Mouse (Mus musculus) heart, adult 11 months (tissue): Measurements from ENCODE around the gene Incenp.
A peak's percentile ranks its signal among the peaks of the same experiment; 100 is the strongest.

Experiments
- DNase-seq: peaks from one replicate; pipeline ENCODE4 v3.0.0; 2022

Gene Incenp

DNA sequence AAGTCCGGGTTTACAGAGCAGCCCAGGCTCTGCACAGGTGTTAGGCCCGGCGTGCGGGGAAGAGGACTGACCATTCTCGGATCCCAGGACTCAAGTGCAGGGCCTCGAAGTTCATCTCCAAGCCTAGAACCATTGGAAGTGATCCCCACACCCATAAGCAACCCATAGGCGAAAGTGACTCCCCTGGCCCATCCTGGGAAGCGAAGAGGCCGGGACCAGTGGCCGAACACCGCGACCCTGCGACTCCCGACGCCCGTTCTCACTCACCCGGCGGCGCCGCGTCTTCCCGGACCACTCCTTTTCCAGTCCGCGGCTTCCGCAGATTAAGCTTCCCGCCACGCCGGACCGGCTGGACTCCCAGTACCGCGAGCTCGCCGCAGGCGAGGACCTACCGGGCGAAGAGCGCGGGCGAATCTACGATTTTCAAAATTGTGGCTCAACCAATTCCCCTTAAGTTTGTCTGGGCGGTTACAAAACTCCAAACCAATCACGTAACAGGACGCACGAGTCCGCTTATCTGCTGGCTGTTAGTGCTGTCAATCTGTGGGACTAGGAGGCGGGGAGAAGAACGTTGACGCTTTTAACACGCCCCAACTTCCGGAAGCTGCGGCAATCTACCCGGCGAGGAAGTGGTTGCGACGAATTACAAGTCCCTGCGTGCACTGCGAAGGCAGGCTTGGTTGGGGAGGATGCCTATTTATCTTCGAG is at the start of gene Incenp:
Gene Incenp, minus strand, starts transcription at position 480 of the 708 bp plus-strand sequence.
- DNase-seq, result peak; percentile 100

DNA sequence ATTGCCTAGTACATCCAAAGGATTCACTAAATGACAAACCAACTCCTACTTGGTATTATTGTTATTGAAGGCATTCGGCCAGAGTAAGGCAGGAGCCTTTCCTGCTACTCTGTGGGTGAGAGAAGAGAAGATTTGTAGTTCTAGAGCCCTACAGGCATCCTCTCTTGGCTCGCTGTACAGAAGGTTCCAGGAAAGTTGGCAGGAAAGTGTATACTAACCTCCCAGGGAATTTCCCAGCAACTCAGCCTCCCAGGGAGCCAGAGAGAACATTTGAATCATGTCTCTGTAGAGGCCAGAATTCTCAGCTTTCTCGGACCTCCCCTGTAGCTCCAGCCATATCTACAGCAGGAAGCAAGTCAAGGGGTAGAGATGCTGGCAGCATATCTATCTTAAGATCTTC is 47.6 kb upstream of the Incenp start:
- DNase-seq, result peak; percentile 96

DNA sequence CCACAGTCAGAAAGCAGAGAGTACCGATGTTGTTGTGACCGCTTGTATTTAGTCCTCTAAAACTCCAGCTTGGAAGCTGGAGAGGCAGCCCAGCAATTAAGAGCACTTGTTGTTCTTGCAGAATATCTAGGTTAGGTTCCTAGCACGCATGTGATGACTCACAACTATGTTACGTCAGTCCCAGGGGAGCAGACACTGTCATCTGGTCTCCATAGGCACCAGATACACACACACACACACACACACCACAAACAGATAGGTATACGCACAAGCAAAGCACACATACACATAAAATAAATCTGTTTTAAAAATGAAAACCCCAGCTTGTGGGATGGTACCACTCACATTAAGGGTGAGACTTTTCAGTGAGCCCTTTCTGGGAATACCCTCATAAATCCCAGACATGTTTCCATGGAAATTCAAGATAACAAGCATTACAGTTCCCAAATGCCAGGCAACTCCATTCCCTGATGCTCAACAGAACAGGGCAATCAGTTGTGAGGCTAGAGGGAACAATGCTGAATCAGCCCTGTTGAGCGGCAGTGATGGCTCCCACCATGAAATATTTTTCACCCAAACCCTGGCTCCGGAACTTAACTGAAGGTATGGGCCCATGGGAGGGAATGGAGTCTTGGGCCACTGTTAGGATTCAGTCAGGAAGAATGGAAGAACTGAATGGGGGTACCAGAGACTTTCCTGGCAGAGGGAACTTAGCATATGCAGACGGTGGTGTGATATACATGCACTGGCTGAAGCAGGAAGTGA is 46.6 kb upstream of the Incenp start:
- peak; percentile 97 for DNase-seq

GRCm38 (mm10) chr19:9942539-9943533 is 43.5 kb upstream of the Incenp start:
- peak; percentile 94 for DNase-seq

DNA sequence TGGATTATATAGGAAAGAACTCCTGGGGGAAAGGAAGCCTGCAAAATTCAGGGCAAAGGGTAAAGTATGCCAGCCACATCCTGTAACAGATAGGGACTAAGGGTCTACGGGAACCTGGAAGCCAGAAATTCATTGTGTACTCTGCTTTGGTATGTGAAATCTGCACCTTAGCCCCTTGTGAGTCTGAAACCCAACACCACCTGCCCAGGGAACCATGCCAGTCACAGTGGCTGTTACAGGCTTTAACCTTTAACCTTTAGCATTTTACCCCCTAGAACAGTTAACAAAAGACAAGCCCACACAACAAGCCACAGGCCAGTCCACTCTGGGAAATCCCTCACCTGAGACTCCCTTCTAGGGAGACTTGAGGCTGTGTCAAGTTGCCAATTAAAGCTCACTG is 42.5 kb upstream of the Incenp start:
- DNase-seq, result no peak

- no peak for DNase-seq
Observed at GRCm38 (mm10) chr19:9940903-9941302, 41.6 kb upstream of the Incenp start.

GRCm38 (mm10) chr19:9939841-9940240 is 40.5 kb upstream of the Incenp start:
- DNase-seq, result no peak

GRCm38 (mm10) chr19:9938824-9939303 is 39.5 kb upstream of the Incenp start:
- peak; percentile 97 for DNase-seq

DNA sequence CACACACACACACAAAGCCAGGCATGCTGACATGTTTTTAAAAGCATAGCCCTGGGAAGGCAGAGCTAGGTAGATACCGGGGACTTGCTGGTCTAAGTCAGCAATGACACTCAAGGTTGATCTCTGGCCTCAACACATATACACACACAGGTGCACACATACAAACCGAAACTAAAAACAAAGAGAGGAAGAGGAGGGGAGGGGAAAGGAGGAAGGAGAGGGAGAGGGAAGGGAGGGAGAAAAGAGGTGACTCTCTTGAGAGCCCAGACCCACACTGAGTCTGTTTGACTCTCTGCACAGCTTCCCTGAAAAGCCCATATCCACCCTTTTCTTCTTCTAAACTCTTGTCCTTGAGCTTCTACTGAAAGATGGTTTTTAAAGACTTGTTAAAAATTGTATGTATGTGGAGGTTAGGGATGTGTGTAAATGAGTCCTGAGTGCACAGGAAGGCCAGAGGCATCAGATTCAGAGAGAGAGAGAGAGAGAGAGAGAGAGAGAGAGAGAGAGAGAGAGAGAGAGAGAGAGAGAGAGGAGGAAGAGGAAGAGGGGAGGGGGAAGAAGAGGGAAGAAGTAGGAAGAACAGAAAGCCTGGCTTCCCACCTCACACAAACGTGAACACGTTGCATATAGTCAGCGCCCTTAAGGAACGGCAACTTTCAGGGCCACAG is 38.9 kb upstream of the Incenp start:
- DNase-seq, result no peak

GRCm38 (mm10) chr19:9937428-9937827 is 38.1 kb upstream of the Incenp start:
- no peak for DNase-seq

DNA sequence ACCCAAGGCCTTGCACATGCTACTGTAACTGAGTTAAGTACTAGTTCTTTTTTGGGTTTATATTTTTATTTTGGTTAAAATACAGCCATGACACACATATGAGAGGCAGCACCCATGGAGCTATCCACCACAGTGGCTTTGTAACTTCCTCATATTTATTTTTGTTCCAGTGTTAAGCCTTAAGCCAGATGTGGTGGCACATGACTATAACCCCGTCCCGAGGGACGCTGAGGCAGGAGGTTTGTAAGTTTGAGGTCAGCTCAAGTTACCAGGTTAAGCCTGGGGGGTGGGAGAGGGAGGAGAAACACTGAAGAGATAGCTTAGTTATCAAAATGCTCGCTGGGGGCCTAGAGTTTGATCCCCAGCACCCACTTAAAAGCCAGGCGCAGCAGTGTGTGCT is 37.2 kb upstream of the Incenp start:
- DNase-seq, result no peak

GRCm38 (mm10) chr19:9933908-9934307 is 34.6 kb upstream of the Incenp start:
- DNase-seq, result no peak

DNA sequence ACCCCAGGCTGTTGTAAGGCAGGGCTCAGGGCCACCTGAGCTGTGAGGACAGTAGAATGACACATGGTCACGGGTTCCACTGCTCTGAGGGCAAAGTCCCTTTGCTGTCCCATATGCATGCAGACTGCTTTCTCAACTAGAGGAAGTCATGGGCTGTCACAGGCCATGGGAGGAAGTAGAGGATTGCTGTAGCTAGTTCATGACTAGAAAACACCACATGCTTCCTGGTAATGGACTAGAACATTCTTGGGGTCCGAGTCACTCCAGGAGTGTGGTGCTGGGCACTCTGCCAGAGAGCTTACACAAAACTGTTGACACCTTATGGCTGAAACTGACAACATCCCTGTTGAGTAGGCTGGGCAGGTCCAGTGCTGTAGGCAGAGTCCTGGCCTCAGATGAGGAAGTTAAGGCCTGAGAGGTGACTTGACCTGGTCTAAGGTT is 31.8 kb upstream of the Incenp start:
- DNase-seq, result peak; percentile 94

- peak; percentile 82 for DNase-seq
Observed at GRCm38 (mm10) chr19:9928089-9928488, 28.7 kb upstream of the Incenp start.

GRCm38 (mm10) chr19:9924769-9925272 is 25.5 kb upstream of the Incenp start:
- DNase-seq, result peak; percentile 54

DNA sequence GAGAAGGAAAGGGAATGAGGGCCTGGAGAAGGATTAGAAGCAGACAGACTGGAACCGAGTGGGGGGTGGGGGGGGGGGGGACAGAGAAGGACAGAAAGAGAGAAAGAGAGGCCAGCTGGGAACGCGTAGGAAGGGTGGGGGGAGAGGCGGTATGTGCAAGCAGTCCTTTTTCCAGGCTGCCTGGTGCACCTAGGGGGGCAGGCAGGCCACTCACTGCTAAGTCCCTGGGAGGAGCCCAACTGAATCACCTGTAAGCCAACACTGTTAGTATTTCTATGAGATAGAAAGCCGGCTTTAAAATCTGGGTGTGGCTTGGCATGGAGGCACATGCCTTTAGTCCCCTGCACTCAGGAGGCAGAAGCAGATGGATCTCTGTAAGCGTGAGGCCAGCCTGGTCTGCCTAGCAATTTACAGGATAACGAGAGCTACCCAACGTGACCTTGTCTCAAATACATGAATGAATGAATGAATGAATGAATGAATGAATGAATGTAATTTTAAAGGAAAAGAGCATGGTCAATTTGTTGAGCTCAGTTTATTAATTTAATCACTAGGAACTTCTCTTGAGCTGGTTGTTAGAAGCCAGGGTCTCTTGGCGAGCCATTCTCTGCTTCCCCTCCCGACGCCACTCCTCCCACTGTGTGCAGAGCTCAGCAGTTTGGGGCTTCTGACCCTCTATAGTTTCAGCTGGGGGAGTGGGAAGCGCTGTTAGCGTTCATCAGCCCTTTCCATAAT is 24.9 kb upstream of the Incenp start:
- peak; percentile 73 for DNase-seq

DNA sequence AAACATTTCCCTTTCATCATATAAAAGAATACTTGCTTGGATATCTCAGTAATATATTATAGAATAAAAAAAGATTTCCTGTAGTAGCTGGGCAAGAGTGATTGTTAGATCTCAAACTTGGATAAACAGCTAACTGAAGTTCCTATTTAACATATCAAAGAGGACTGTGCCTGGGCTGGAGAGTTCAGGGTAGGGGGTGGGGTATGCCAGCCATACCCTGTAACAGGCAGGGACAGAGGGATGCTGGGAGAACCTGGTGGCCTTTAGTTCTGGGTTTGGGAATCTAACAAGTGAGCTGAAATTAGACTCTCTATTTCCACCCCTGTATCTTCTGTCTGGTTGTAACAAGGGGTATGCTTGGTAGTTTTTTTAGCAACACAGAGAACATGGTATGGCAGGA is 23.7 kb upstream of the Incenp start:
- no peak for DNase-seq

- peak; percentile 86 for DNase-seq
Observed at GRCm38 (mm10) chr19:9922228-9922627, 22.9 kb upstream of the Incenp start.

- peak; percentile 95 for DNase-seq
Observed at GRCm38 (mm10) chr19:9920835-9921784, 21.8 kb upstream of the Incenp start.
